14 mouse cellular contexts compared by ENCODE assay signal in the genomic region with DNA sequence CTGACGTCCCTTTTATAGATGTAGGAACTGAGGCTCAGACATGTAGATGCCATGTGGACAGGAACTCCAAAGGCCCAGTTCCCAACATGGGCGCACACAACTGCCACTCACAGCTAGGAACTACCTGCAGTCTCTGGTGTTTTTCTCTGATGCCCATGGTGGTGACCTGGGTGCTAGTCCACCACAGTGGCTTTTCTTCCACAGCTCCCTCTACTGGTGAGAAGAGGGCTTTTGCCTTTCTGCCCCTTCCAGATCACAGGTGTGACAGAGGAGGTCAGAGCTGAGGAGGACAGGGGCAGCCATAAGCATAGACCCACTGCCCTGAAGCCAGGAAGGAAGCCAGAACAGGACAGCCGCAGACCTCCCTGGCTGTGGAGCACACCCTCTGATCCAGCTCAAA. TPM values are rescaled to one million over a fixed set of nuclear protein-coding genes. Genes with fewer than 3 reads are reported as not detected.
DNase-seq lines count a peak whose midpoint lies in the region; ATAC-seq and TF ChIP-seq lines count a peak whose summit lies in the region.
"Had no signal": no experiment of that assay in that cellular context is flagged by ENCODE, and none has a peak within 500 bp of the region (broad histone marks: within the 10 kb centered on the region; RNA-seq: fewer than 3 reads in every experiment).

No protein-coding gene starts in this region.

- H3K4me2 ChIP-seq in heart, postnatal 0 days (ENCODE audit: low read depth, low read length), result no peak overlapping the region
- H3K4me2 ChIP-seq in hindbrain, embryonic 11.5 days (replicated peaks; ENCODE audit: low read depth, low read length), result no peak overlapping the region
- H3K4me2 ChIP-seq: forebrain, embryonic 12.5 days; hindbrain, embryonic 13.5 days; liver, embryonic 13.5 days had no signal

- no peaks in the 10 kb centered on the region for H3K27me3 ChIP-seq in heart, postnatal 0 days (ENCODE audit: control insufficient read depth, insufficient read depth, low read length)
- H3K27me3 ChIP-seq in hindbrain, embryonic 11.5 days (ENCODE audit: control insufficient read depth, insufficient read depth, low read length), result no peaks in the 10 kb centered on the region
- H3K27me3 ChIP-seq: forebrain, embryonic 12.5 days; hindbrain, embryonic 13.5 days had no signal

- DNase-seq in heart, postnatal 0 days (ENCODE audit: low spot score), result no peak
- no peak for DNase-seq in heart, adult 18-20 months
- peak; percentile 7 for DNase-seq in lung, postnatal 36 days
- no peak for DNase-seq in lung, postnatal 25 days (ENCODE audit: low spot score)
- peak; percentile 19 for DNase-seq in ZHBTc4 (ENCODE audit: low read depth, low spot score)
- no peak for DNase-seq in hindbrain, embryonic 11.5 days (ENCODE audit: low spot score)
- no peak for DNase-seq in gastrocnemius, postnatal 4 days (ENCODE audit: low spot score in 2 of 2)
- DNase-seq: gastrocnemius, postnatal 25 days; liver, embryonic 13.5 days; right cerebral cortex, postnatal 25 days; thymus, adult 18-20 months had no signal

- peak; percentile 13; the same call in 1 of the 2 replicates for TF ChIP-seq CTCF in heart, postnatal 0 days (IDR thresholded peaks at IDR 0.05; ENCODE audit: low read depth)

- no peak for TF ChIP-seq EP300 in heart, postnatal 0 days (IDR thresholded peaks at IDR 0.05; ENCODE audit: low read depth)

- WGBS in heart, postnatal 0 days, result 82% methylated on average over 3 of the region's 3 CpGs
- 85% methylated on average over 3 of the region's 3 CpGs for WGBS in hindbrain, embryonic 11.5 days

- no peak for ATAC-seq in heart, postnatal 0 days (ENCODE audit: insufficient read depth, low read depth)
- ATAC-seq in megakaryocyte-erythroid progenitor cell, adult 5-6 weeks (replicated peaks; ENCODE audit: low FRiP score, low TSS enrichment, poor library complexity, severe bottlenecking), result peak; percentile 67
- no peak for ATAC-seq in hindbrain, embryonic 11.5 days (ENCODE audit: low FRiP score)

- no peak overlapping the region for H3K27ac ChIP-seq in heart, postnatal 0 days (ENCODE audit: low read depth)
- no peak overlapping the region for H3K27ac ChIP-seq in hindbrain, embryonic 11.5 days (ENCODE audit: low read depth, low read length)
- H3K27ac ChIP-seq: forebrain, embryonic 12.5 days; hindbrain, embryonic 13.5 days; liver, embryonic 13.5 days had no signal

- H3K9me3 ChIP-seq in heart, postnatal 0 days (replicated peaks; ENCODE audit: control insufficient read depth, low read length), result no peaks in the 10 kb centered on the region
- no peaks in the 10 kb centered on the region for H3K9me3 ChIP-seq in hindbrain, embryonic 11.5 days (ENCODE audit: control insufficient read depth, low read length)
- H3K9me3 ChIP-seq: forebrain, embryonic 12.5 days; hindbrain, embryonic 13.5 days; liver, embryonic 13.5 days had no signal

- no peak overlapping the region for H3K9ac ChIP-seq in heart, postnatal 0 days (replicated peaks; ENCODE audit: low read depth, low read length)
- no peak overlapping the region for H3K9ac ChIP-seq in hindbrain, embryonic 11.5 days (ENCODE audit: low read depth, low read length)
- H3K9ac ChIP-seq: forebrain, embryonic 12.5 days; hindbrain, embryonic 13.5 days; liver, embryonic 13.5 days had no signal

- H3K4me3 ChIP-seq in heart, postnatal 0 days (ENCODE audit: low read depth, low read length), result no peak overlapping the region
- H3K4me3 ChIP-seq in hindbrain, embryonic 11.5 days (ENCODE audit: low read depth, low read length), result no peak overlapping the region
- H3K4me3 ChIP-seq: forebrain, embryonic 12.5 days; hindbrain, embryonic 13.5 days; liver, embryonic 13.5 days had no signal

- no peaks in the 10 kb centered on the region for H3K4me1 ChIP-seq in heart, postnatal 0 days (ENCODE audit: control insufficient read depth, insufficient read depth)
- H3K4me1 ChIP-seq in hindbrain, embryonic 11.5 days (replicated peaks; ENCODE audit: control insufficient read depth, insufficient read depth, low read length), result no peaks in the 10 kb centered on the region
- H3K4me1 ChIP-seq: forebrain, embryonic 12.5 days had no signal

- no peaks in the 10 kb centered on the region for H3K36me3 ChIP-seq in heart, postnatal 0 days (replicated peaks; ENCODE audit: control insufficient read depth, insufficient read depth, low read length)
- H3K36me3 ChIP-seq in hindbrain, embryonic 11.5 days (ENCODE audit: control insufficient read depth, insufficient read depth, low read length), result no peaks in the 10 kb centered on the region
- H3K36me3 ChIP-seq: forebrain, embryonic 12.5 days; liver, embryonic 13.5 days had no signal

RNA-seq across cellular contexts. Expression of gene Cttn, which starts 43.3 kb away (rescaled TPM):
- total RNA-seq in heart, postnatal 0 days (2014; rRNA removed; ENCODE audit: low replicate concordance), result 69.0 and 87.7 TPM in 2 replicates
- polyA plus RNA-seq in heart, postnatal 0 days (2015; fragmentation: Nextera tagmentation; extraction: Ambion mirVana), result 79.4 and 87.3 TPM in 2 replicates
- total RNA-seq in heart, adult 18-20 months (2021), result 10 to 100 TPM; 31.3 to 33.3 TPM
- 23.5 and 23.7 TPM in 2 replicates for total RNA-seq in megakaryocyte-erythroid progenitor cell, adult 5-6 weeks (2014; fragmentation: Nextera tagmentation)
- 34.7 and 42.2 TPM in 2 replicates for total RNA-seq in megakaryocyte-erythroid progenitor cell, adult 5-6 weeks (2017)
- polyA plus RNA-seq in hindbrain, embryonic 11.5 days (2014; fragmentation: Nextera tagmentation; extraction: Ambion mirVana), result 174 and 196 TPM in 2 replicates
- 10 to 100 TPM; 96.3 to 98.5 TPM for total RNA-seq in gastrocnemius, postnatal 4 days (2021)

Comparison
In these comparisons a context has a peak if more than half of its experiments do, and no peak if none do; other contexts are left out.
1. DNase-seq: peak in lung, postnatal 36 days (single experiment) and ZHBTc4 (single experiment); none in heart, postnatal 0 days (single experiment), heart, adult 18-20 months (0 of 2), lung, postnatal 25 days (single experiment), hindbrain, embryonic 11.5 days (single experiment) and gastrocnemius, postnatal 4 days (0 of 2).